Mouse (Mus musculus): ENCODE results near the gene Dock9.
"Not testable (repeated sequence)": the region's sequence is repeated elsewhere in the genome, so short reads cannot be mapped to it uniquely, and the experiment has no call there.

Gene Dock9

DNA sequence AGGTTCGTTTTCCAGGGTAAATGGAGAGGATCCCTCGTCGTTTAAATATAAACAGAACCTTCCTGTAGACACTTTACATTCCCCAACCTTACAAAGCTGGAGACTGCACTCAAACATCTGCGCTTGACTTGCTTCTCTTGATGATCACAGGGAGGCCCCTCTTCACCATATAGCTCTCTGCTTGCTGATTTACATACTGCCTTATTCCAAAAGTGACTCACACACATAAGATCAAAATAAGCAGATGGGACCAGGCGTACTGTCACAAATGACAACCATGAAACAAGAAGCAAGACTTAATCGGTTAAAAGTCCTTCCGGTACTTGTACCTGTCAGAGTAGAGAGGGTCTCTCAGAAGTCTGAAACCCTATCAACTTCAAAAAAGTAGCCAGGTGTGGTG lies 63.4 kb downstream of the Dock9 start:
- DNase-seq = no peak

DNA sequence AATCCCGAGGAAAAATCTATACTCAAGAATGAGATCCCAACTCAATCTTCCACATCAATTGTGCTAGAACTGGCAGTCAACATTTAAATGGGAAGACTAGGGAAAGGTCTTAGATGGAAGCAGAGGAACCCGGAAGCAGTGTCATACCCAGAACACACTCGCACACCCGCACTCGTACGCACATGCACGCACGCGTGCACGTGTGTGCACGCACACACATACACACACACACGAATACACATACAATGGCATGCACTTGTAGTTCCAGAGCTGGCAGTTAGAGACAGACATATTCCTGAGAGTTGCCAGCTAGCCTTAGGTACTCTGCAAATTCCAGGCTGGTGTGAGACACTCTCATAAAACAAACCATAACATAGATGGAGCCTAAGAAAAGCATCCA lies 63.9 kb downstream of the Dock9 start:
- DNase-seq = no peak

DNA sequence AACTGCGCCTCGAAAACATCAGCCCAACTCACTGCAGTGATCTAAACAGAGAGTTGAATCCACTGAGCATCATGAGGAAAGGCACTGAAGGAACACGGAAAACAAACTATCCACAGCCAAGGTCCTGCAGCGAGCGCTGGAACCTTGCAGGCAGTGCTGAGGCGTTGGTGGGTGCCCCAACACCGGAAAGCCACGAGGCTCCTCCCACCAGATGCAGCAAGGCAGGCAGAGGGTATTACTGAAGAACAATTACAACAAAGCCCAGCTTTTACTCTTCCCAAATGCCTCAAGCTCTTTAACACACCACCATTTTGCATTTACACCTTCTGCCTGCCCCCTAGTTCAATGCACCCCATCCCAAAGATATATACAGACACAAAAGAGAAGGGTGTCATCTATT lies 65.4 kb downstream of the Dock9 start:
- peak in 1 of 2 experiments; percentile 12 for DNase-seq

GRCm38 (mm10) chr14:121731688-121732168 lies 65.9 kb downstream of the Dock9 start:
- peak; percentile 30 to 54 for DNase-seq

DNA sequence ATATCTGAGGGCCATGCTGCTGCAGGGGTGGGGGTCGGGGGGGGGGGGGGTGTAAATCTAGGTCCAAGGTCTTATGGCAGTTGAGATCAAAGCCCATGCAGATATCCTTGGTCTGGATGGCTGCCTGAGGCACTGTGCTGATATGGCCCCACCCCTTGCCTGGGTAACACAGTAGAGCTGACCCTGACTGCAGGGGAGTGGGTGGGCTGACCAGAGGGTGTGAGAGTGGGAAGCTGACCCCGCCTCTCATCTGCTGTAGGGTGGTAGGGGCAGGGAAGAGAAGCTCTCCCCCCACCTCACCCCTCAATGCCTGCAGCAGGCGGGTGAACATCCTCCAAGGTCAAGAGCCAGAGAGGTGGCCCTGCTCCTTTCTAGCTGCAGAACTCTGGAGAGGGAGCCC lies 66.7 kb downstream of the Dock9 start:
- DNase-seq = peak in 1 of 2 experiments; percentile 14

- DNase-seq = no peak
These were observed 69.6 kb downstream of the Dock9 start for GRCm38 (mm10) chr14:121727996-121728395.

DNA sequence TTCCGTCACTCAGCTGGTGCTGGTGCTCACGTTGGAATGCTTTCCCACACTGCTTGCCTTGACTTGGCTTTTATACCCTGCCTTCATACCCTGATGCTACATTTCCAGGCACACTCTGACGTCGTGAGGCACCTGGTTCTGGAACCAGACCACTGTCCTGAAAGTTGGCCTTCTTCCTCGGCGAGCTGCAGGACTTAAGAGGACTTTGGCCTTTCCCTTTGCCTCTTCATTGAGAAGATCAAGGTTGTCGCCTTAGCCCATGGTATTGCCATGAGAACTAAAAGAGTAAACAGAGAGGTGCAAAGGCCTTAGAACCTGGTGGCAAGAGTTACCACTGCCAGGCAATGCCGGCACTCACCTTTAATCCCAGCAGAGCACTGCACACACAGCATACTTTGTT lies 73.1 kb downstream of the Dock9 start:
- no peak for DNase-seq

- no peak for DNase-seq
These were observed 74.9 kb downstream of the Dock9 start for GRCm38 (mm10) chr14:121722774-121723173.

DNA sequence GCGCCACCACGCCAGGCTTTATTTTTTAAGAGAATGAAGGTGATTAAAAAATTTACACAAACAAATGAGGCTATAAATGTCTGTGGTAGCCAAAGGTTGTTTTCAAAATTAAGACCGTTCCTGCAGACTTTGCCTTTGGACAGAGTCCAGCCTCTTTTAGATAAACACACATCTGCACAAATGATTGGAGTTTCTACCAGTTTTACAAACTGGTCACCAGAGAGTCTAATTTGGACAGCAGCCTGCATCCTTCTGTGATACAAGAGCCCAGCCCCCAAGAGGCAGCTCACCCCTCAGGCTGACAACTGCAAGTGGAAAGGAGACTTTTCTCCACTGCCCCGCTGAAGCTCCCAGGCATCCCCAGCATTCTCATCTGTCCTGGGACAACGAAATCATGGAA lies 76.2 kb downstream of the Dock9 start:
- no peak for DNase-seq

DNA sequence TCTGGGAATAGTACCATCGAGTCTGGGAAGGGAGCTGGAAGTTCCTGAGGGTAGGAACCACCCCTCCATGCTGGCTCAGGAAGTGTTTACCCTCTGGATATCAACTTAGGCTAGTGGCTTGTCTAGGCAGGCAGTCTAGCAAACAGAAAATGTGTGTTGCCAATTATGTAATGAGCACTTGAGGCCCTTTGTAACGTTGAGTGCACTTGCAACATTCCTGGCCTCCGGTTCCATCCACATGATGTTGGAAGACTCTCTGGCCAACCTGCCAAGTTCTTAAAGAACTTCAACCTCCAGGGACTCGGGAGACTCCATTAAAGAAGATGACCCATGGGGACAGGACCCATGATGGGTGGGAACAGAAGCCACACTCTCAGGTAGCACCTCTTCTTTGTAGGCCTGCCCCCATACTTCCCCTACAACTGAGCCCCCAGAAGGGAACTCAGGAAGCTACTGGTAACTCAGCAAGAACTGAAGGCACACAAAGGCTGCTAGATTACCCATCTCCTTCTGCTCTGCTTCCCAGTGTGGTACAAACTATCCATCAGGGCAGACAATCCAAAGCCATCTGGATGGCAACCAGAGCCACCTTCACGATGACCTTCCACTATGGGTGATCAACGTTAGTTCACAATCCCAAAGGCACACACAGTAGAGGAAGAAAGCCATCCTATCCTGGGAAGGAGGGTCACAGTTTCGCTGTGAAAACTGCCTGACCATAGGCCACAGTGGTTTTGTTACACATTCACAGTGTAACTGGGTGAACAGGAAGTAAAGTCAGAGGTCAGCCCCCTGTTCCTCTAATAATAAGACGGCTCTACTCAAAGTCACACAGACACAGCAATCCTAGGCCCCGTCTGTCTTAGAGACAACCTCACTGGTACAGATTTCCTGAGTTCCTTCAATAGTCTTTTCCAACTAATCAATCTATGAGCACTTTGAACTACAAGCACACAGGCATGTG lies 77.7 kb downstream of the Dock9 start:
- no peak for DNase-seq

GRCm38 (mm10) chr14:121714799-121715198 lies 82.8 kb downstream of the Dock9 start:
- not testable (repeated sequence) for DNase-seq

- DNase-seq = no peak
These were observed 83.4 kb downstream of the Dock9 start for GRCm38 (mm10) chr14:121714268-121714667.

GRCm38 (mm10) chr14:121713830-121714197 lies 83.8 kb downstream of the Dock9 start:
- DNase-seq = no peak

DNA sequence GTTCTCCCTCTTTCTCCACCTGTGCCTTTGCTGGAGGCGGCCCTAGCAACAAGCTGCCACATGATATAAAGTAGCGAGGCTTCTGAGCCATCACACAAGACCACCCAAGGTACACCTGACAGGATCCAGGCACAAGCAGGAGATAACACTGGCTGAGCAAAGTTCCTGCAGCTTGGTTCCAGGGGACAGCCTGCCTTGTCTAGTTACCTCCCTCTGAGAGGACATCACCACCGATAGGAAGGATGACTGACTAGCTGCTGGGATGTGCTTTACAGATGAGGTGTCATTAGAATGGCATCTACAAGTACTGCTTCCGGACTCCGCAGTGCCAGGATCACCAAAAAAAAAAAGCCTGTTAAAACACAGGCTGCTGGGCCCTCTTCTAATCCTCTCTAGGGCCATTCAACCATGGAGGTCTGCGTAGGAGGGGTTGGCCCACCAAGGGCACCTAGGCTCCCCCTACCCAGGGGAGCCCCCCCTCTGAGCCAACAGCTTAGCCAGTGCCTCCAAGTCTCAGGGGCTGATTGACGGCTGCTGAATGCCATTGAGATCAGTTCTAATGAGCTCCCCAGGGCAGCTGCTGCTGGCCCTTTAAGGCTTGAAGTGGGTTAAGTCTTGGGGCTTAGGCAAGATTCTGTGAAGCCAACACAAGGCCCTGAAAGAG lies 84.3 kb downstream of the Dock9 start:
- no peak for DNase-seq

DNA sequence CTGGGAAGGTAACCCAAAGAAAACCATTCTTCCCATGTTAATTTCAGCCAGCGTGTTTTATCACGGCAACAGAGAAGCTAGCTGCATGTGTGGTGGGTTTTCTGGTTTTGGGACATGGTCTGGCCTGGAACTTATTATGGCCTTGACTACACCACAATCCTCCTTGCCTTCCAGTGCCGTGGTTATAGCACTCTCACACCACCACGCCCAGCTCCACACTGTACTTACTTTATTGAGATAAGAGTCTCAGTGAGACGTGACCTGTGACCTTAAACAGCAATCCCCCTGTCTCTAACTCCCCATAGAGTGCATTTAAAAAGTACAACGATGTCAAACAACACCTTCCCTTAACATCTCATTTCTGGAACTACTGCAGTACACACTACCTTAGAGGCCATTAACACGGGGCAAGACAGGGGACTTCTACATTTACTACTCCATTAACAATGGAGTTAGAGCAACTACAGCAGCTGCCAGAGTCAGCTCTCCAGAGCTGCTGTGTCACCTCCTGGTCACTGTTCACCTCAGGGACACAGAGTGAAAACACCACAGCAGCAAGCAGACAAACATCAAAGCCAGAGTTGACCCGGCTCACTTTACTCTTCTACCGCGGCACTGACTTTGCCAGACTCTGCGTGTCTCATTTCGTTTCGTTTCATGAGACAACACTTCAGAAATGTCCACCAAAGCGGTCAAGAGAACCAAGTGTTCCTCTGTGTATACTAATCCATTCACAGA lies 86.4 kb downstream of the Dock9 start:
- no peak for DNase-seq

GRCm38 (mm10) chr14:121710130-121710529 lies 87.5 kb downstream of the Dock9 start:
- no peak for DNase-seq

GRCm38 (mm10) chr14:121708244-121708643 lies 89.4 kb downstream of the Dock9 start:
- DNase-seq = no peak

GRCm38 (mm10) chr14:121706482-121706901 lies 91.1 kb downstream of the Dock9 start:
- DNase-seq = no peak

- no peak for DNase-seq
These were observed 92.0 kb downstream of the Dock9 start for GRCm38 (mm10) chr14:121705644-121706043.

GRCm38 (mm10) chr14:121702534-121702933 lies 95.1 kb downstream of the Dock9 start:
- no peak for DNase-seq

DNA sequence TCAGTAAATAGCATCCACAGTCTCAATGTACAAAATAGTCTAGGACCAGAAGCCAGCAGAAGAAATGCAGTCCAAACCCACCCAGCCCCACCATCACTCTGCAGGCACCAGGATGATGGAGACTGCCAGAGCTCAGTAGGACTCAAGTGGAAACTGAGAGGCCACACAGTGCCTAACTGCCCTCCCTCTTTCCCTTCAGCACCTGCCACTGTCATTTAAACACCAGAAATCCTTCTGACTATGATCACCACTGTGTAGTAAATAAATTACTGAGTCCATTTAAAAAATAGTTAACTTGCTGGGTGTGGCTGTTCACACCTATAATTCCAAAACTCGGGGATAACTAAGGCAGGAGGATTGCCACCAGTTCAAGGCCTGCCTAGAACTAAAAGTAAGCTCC lies 97.6 kb downstream of the Dock9 start:
- no peak for DNase-seq

DNA sequence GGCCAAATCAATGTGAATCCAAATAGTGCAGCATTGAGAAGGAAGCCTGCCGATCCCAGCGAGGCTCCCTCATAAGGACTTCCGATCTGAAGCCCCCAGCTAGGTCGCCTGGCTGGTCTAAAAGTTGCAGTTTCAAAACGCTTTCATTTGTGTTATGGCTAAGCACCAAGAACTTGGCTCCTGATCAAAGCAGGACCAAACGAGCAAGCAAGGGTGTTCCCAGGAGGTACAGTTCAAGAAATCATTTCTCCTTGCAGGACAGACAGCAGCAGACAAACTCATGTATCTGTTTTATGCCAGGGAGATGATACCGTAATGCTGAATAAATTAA lies 99.1 kb downstream of the Dock9 start:
- no peak for DNase-seq

Measured in thymus, adult 18-20 months (tissue).